Mouse (Mus musculus): ENCODE data around the gene Rbpj.

Gene Rbpj

DNA sequence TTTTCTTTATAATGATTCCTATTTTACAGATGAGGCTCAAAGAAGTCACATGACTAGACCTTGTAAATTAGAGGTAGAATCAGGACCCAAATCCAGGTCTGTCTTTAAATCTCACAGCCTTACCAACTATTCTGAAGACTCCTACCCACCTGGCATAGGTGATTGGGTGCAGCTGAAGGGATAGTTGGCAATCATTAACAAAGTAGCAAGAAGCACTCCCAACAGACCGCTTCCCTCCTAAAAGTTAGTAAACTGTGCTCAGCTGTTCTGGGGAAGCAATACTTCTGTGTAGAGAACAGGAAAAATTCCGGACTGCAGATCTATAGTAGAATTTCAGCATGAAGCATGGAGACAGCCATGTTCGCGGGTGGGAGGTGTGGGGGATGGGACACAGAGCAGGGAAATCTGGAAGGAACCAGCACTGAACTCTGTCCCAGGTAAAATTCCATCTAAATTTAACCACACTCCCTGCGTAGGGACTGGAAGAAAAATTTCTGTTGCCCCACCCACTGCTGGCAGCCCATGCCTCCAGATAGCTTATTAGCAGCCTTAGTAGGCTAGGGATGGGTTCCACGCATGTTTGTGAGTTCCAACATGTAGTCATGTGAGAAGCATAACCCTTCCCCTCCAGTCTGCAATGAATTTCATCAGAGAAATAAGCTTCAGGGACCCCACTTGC is 3.3 kb downstream of the Rbpj start:
- CTCF ChIA-PET = no interaction called here

DNA sequence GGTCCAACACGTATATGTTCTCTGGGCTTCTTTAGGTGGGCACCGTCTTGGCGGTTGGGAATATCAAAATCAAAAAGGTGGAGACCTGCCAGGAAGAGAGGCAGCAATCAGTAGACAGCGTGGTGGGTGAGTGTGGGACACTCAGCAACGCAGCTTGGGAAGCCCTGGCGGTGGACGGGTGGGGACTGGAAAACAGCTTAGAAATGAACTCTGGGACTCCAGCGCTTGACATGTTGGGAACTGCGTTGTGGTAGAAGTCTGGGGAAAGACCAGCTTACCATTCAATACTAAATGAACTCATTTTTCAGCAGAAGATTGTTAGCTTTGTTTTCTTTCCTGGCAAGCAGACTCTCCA is 3.8 kb downstream of the Rbpj start:
- CTCF ChIA-PET = no interaction called here

DNA sequence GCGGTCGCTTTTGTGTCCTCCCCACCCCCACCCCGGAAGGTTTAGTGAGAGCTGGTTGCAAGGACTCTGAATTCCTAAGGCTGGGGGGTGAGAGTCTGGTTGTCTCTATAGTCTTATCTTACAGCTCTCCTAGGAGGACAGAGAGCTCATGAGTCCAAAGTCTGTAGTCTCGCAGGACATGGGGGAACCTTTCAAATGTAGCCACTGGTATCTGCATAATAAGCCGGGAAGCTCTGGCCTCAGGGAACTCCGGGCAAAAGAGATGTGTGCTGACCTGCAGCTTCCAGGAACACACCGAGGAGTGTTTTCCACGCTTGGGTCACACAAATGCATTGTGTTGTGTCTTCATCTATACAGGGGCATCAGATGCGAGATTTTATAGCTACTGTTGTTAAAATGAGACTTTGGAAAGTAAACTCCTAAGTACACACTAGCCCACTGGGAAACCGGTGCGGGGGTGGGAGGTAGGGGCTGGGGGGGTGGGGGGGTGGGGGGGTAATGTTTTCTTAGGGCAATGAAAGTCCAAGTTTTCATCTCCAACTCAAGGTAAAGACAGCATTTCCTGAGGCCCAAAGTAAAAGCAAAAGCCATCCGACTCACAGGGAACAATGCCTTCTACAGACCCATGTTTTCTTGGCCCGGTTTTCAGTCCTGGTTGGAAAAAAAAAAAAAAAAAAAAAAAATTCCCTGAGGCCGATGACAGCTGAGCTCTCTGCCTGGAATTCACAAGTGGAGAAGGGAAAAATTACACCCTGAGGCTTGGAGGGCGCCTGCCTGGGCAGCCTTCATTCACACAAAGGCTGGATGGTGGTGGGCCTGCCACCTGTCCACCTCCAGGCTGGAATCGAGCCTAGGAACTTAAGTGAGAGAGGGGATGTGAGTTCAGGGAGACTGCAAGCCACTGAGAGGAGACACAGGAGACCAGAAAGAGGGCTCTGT is 4.5 kb downstream of the Rbpj start:
- CTCF ChIA-PET = interaction anchor here (0.6 kb wide), 1 partner anchor 111 kb away, joined by 8 read pairs; no protein-coding TSS in a partner anchor

DNA sequence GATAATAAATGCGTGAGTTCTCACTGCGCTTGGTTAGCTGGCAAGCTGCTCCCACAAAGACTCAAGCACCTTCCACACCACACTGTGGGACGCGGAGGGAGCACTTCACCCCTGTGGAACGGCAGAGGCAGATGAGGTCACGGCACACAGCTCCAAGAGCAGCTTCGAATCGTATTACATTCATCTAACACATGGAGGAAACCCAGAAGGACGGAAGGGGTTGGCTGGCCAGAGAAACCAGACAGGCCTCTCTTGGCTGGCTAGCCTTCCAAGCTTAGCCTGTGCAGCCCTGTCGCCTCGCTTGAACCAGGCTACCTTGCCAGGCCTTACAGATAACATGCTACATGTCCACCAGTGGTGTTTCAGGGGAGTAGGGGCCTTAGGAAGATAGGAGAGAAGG is 6.5 kb downstream of the Rbpj start:
- CTCF ChIA-PET = no interaction called here

DNA sequence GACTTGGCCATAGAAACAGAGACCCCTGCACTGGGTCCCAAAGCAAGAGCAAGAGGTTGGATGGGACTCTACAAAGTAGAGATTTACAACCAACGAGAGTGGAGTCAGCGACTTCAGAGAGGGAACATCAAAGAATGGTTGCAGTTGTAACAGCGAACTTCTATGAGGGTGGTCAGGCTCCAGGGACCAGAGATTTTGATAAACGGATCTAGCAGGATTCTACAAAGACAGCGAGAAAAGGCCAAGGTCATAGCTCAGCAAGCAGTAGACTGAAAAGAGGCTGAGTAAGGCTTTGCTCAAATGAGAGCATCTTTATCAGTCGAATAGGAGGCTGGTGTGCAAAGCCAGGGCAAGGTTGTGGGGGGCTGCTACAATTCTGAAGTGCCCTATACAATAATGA is 13.2 kb downstream of the Rbpj start:
- CTCF ChIA-PET = no interaction called here

DNA sequence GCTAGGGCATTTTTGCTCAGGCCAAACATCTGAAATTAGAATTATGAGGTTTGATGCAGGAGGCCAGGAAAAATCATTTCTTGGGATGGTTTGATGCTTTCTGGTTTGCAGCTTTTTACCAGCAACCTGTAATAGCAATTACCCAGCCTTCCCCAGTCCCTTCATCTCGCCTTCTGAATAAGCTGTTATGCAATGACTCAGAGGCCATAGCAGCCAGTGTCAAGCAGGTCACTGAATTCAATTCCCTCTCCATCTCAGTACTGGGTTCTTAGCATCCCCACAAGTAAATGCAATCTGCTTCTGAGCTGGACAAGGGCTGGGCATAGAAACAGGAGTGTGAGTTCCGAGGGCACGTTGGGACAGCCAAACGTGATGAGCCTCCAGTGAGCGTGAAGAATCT is 13.9 kb downstream of the Rbpj start:
- CTCF ChIA-PET = no interaction called here

DNA sequence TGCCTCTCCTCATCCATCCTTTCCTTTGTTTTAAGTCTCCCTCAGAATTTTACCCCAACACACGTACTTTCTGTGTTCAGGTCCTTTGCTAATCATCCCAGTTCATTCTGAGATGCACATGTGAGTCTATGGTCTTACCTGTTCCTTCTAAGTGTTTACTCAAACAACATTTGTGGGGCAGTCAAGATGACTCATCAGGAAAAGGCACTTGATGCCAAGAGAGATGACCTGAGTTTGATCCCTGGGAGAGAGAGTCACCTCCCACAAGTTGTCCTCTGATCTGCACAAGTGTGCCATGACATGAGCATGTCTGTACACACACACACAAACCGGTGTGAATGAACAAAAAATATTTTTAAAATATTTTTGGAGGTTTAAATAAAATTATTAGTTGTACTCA is 15.1 kb downstream of the Rbpj start:
- CTCF ChIA-PET = interaction anchor here (0.6 kb wide), 1 partner anchor 155 kb away, joined by 3 read pairs; no protein-coding TSS in a partner anchor

DNA sequence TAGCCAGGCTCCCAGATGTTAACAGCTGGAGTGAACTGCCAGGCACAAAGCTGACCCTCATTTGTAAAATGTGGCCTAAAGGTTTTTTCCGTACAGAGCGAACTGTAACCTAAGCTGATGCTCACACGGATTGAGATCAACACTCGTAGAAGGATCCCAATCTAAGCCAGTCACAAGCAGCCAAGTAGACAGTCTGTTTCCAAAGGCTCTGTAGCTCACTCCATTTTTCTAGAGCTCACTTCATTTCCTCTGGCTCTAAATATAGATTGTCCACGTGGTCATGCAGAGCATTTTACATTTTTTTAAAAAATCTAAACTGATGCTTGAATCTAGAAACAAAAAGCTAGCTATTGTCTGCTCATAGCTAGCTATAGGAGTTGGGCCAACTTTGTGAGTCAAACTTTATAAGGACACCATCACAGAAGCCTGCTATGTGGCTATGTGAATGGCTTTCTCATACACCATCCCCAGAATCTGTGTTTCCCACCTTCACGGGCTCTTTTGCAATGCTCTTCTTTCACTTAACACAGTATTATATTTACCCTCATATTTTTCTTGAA is 19.2 kb downstream of the Rbpj start:
- CTCF ChIA-PET = interaction anchor here (0.6 kb wide), 1 partner anchor 160 kb away, joined by 3 read pairs; no protein-coding TSS in a partner anchor

DNA sequence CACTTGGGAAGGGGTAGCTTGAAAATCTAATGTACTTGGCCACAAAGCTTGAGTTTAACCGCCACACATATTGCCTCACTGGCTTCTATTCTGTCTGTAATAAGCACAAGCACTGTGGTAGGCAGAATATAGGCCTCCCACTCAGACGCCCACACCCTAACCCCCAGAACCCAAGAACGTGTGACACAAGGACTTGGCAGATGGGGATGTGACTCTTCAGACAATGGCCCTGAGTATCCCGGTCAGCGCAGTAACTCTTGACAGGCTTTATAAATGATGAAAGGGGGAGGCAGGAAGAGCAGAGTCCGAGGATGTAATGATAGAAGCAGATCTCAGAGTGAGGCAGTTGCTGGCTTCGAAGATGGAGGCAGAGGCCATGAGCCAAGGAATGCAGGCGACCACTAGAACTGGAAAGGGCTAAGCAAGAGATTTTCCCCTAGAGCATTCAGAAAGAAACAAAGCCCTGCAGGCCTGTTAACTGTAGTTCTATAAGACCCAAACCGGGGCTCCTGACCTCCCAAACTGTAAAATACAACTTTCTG is 20.1 kb downstream of the Rbpj start:
- CTCF ChIA-PET = interaction anchor here (0.6 kb wide), 1 partner anchor 161 kb away, joined by 3 read pairs; no protein-coding TSS in a partner anchor

DNA sequence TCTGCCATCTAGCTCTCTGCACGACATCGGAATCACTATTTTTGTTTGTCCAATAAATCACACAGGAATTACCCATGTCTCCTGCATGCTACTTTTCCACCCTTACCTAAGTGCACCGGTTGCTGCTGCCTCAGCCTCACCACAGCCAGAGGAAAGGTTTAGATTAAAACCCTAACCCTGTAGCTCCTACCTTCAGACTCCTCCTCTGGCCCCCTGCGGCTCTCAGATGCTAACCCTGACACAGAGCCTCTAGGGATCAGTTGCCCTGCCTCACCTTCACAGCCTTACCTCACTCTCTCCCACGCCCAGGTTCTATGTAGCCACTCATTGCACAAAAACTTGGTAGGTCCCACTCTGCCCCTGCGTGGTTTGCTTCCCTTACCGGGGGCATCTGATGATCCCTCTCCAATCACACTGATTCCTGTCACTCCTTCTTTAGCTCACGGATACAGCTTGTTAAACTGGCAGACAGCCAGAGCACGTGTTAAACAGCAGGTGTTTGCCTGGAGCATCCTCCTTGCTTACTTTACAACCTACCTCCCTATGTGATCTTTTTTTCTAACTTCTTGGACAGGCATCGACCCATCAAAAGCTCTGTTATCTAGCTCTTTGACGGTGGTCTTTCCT is 21.1 kb downstream of the Rbpj start:
- CTCF ChIA-PET = no interaction called here

DNA sequence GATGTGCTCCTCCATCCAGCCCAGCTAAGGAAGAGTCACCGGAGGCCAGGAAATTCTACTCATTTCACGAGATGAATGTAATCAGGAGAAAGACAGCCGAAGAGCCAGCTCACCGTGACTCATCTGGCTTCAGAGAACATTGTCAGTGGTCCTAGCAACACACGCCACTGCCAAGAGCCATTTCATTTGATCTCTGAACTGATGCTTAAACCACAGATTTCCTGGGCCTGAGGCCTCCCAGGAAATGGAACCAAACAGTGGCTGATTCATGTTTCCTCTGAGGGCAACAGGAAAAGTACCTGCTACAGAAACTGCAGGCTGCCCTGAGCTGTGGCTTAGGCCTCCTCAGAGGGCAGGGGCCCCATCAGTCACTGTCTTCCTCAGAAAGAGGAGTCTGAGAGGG is 24.7 kb downstream of the Rbpj start:
- CTCF ChIA-PET = interaction anchor here (0.7 kb wide), 2 partner anchors 88 to 110 kb away, joined by 3 to 13 read pairs; no protein-coding TSS in a partner anchor

DNA sequence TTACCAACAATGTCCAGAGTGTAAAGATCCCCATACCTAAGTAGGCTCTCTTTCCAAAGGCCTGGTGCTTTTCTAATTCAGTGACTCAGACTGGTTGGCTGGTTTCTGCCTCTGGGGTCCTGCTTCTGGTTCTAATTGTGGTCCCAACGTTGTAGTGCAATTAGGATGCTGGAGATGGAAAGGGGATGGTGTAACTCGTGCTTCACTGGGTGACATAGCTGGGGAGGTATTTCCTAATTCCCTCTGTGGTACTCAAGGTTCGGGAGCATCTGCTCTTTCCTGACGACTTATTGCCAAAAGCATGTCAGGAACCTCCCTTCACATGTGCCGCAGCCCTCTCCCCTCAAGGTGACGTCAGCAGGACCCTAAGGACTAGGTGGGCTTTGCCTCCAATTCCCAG is 27.8 kb downstream of the Rbpj start:
- CTCF ChIA-PET = no interaction called here

DNA sequence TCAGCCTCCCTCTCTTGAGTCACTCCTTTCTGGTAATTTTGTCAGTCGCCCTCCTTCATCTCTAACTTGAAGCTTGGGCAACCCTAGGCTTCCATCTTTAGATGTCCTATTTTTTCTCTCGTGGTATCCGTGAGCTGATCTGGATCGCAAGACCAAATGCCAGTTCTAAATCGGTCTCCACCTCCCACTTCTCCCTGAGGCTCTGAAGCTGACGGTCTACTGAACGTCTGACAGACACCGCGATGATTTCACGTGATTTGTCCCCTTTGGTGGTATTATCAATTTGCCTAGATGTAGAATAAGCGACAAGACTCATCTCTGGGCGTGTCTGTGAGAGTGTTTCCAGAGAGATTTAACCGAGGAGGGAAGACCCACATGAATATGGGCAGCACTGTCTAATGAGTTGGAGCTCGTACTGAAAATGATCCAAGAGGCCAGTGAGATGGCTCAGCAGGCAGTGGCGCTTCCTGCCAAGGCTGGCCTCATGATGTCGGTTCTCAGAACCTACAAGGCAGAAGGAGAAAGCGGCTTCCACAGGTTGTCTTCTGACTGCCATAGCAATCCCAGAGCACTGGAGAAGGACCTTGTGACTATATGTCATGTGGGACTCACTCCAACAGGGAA is 28.7 kb downstream of the Rbpj start:
- CTCF ChIA-PET = no interaction called here

DNA sequence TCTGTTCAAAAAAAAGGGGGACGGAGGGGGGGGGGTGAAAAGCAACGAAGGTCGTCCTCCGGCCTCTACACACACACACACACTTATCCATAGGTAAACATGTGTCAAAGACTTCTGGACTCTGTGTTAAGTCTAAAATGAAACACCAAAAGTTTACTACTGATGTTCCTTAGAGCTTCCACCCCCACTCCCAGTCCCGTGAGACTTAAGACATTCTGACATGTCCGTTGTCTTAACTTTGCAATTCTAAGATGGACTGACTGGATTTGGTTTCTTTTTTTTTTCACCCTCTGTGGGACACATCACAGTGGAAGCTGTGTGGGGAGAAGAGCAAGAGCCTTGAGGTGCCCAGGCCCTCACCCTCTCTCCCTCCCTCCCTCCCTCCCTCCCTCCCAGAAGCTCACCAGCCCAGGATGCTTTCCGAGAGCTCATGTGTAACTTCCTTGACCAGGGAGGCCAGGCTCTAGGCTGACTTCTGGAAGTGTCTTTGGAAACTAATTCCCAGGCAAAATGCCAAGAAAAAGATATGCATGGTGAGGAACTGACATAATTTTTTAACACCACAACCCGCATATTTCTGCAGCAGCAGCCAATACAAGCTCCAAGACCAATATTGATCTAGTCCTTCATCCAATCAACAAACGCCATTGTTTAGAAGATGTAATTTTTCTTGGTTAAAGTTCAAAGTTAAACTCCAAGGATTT is 31.0 kb downstream of the Rbpj start:
- CTCF ChIA-PET = no interaction called here

DNA sequence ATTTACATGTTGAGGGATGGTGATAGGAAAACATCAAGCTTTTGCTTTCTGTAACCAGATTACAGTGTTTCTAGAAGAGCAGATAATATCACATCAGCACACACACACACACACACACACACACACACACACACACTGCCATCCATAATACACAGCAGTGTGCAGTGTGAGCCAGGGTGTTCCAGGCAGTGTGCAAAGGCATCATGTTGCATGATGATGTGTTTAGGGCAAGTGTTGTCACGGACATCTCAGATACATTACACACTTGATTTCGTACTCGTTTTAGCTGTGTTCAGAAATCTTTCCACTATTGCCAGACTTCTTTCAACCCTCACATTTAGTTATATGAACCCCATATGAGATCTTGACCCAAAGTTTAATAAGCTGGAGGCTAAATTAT is 33.6 kb downstream of the Rbpj start:
- CTCF ChIA-PET = interaction anchor here (0.6 kb wide), 1 partner anchor 23 kb away, joined by 4 read pairs; no protein-coding TSS in a partner anchor

DNA sequence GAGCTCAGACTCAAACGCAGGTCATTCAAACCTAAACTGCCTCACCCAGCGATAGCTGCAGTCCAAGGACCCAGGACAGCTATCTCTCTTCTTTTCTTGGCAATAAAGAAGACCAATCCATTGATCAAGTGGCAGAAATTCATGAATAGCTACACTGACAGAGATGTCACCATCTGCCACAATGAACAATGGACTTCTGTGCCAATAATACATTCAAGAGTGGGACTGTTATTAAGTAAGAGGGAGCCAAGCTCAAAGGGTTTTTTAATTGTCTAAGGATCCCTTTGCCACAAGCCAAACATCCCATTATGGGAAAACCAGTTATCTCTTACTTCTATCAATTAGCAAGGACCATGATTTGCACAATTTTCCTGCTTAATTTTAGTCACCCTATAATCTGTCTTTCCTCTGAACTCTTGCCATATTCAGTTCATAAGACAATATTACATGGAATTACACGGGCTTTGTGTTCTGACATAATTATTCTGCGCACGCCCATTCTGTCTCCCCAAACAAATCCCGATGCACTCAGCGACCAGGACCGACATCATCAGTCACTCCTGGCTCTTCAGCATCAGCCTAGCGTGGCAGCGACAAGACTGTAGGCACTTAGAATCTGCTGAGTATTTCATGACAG is 34.7 kb downstream of the Rbpj start:
- CTCF ChIA-PET = no interaction called here

DNA sequence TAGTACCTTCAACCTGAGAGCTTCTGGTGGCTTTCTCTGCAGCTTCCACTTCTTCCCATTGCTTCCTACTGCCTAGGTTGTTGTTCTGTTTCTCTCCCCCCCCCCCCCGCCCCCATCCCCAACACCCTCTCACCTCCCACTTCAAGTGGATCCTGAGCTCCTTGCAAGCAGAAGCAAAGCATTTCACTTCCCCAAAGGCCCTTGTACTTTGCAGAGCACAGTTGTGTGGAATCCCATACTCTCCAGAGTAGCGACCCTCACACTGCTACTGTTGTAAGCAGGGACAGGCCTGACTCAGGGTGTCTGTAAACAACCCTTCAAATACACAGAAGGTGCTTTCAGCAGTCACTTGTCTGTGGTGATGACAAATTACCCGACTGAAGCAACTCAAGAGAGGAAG is 37.3 kb downstream of the Rbpj start:
- CTCF ChIA-PET = interaction anchor here (0.6 kb wide), 1 partner anchor 9 kb away, joined by 3 read pairs; no protein-coding TSS in a partner anchor

DNA sequence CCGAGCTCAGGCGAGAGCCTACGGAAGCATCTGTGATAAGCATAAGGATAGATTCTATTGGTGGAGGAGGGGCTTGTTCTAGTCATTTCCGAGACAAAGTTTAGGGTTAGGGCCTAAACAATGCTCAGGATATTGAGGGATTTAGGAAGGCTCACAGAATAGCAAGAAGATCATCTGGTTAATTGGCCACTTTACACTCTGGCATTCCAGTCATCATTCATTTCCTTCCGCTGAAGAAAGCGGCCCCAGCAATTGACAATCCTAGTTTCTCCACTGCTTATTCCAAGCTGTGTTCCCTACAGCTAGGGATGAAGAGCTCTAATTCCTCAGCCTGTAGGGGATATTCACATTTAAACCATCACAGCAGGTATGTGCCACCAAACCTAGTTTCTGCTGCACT is 39.8 kb downstream of the Rbpj start:
- CTCF ChIA-PET = interaction anchor here (0.6 kb wide), 1 partner anchor 132 kb away, joined by 4 read pairs; no protein-coding TSS in a partner anchor

DNA sequence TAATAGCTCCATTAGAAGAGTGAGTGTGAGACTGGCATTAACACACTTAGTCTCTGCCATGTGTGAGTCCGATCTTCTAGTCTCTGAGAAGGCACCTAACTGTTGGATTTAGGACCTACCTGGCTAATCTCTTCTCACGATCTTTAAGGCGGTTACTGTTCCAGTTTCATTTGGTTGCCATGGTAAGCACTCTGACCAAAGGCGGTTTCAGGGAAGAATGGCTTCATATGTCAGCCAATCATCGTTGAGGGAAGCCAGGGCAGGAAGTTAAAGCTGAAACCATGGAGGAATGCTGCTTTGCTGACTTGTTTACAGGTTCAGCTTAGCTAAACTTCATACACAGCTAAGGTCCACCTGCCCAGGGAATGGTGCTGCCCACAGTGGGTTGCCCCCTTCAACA is 41.4 kb downstream of the Rbpj start:
- CTCF ChIA-PET = no interaction called here

DNA sequence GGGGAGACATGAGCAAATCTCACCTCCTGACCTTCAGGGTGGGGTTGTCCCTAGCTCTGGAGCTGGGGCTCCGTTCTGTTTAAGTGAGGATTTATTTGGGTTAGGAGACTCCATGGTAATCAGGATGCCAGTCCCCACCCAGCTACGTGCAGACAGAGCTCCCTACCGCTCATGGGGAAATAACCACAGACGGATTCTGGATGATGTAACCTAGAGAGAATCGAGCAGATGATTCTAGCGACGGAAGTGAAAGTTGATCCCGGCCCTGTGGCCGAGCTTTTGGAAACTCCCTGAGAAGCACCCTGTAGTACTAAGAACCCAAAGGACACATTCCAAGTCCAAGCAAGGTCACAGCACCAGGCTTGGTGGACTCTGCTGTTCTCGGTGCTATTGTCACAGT is 43.5 kb downstream of the Rbpj start:
- CTCF ChIA-PET = no interaction called here

Measured in spleen, embryonic (tissue).